Mouse (Mus musculus) layer of hippocampus, adult 18-20 months (tissue): ENCODE measurements around the gene Nudt8. TPM values are rescaled to one million over a fixed set of nuclear protein-coding genes. Genes with fewer than 3 reads are reported as not detected.
"Not testable (repeated sequence)": the region's sequence is repeated elsewhere in the genome, so short reads cannot be mapped to it uniquely, and the experiment has no call there.

Experiments
- DNase-seq, 2 experiments: peaks; one replicate each; pipeline ENCODE4 v3.0.0; 2022; ENCODE audit warnings: low spot score in 2 of 2
- total RNA-seq, 2 experiments: library from RNA; stranded (reverse); gene quantifications; 2 replicates each; pipeline ENCODE4 v1.2.3; 2021

Nudt8 gene
- total RNA-seq, 2 experiments from 2014 or later, result 9.5 to 10.1 TPM

GRCm38 (mm10) chr19:4049069-4049468 lies 48.7 kb downstream of the Nudt8 start:
- not testable (repeated sequence) for DNase-seq

GRCm38 (mm10) chr19:4051016-4051415 lies 50.6 kb downstream of the Nudt8 start:
- no peak for DNase-seq

Other genes starting within 250 kb of the Nudt8 start
- gene Kmt5b, start 233.2 kb upstream of the Nudt8 start, total RNA-seq, result 10 to 100 TPM; 50.1 to 51.6 TPM
- 100 to 1,000 TPM in 1 of 2 experiments, 10 to 100 TPM in 1; 85.8 to 106 TPM for gene Chka, start 148.8 kb upstream of the Nudt8 start, total RNA-seq
- 10 to 100 TPM; 17.4 to 20.6 TPM for gene Tcirg1, start 93.4 kb upstream of the Nudt8 start, total RNA-seq
- gene Ndufs8, start 87.8 kb upstream of the Nudt8 start, total RNA-seq, result 100 to 1,000 TPM; 144 to 147 TPM
- gene Aldh3b1, start 70.8 kb upstream of the Nudt8 start, total RNA-seq, result 1 to 10 TPM; 3.2 to 3.5 TPM
- 10 to 100 TPM; 13.6 to 15.9 TPM for gene Unc93b1, start 65.4 kb upstream of the Nudt8 start, total RNA-seq
- not detected for gene Aldh3b3, start 41.9 kb upstream of the Nudt8 start, total RNA-seq
- gene Aldh3b2, start 28.3 kb upstream of the Nudt8 start, total RNA-seq, result under 1 TPM; 0.53 to 0.99 TPM
- gene Acy3, start 14.0 kb upstream of the Nudt8 start, total RNA-seq, result 1 to 10 TPM; 2.1 to 2.6 TPM
- not detected for gene Tbx10, start 7.8 kb upstream of the Nudt8 start, total RNA-seq
- 1 to 10 TPM in 1 of 2 experiments, under 1 TPM in 1; 0.97 to 1.3 TPM for gene Gm49405, start within 50 bp of the Nudt8 start, total RNA-seq
- 1 to 10 TPM; 2.9 to 3.2 TPM for gene Doc2g, start 2.7 kb downstream of the Nudt8 start, total RNA-seq
- gene Ndufv1, start 12.2 kb downstream of the Nudt8 start, total RNA-seq, result 100 to 1,000 TPM; 257 TPM
- 100 to 1,000 TPM; 455 to 471 TPM for gene Gstp1, start 37.4 kb downstream of the Nudt8 start, total RNA-seq
- 10 to 100 TPM; 44.0 to 76.5 TPM for gene Gstp2, start 45.4 kb downstream of the Nudt8 start, total RNA-seq
- gene Gstp3, start 59.0 kb downstream of the Nudt8 start, total RNA-seq, result not detected
- gene Cabp2, start 81.0 kb downstream of the Nudt8 start, total RNA-seq, result not detected
- gene Cdk2ap2, start 96.6 kb downstream of the Nudt8 start, total RNA-seq, result 10 to 100 TPM; 36.2 to 38.7 TPM
- 100 to 1,000 TPM; 174 to 181 TPM for gene Pitpnm1, start 99.4 kb downstream of the Nudt8 start, total RNA-seq
- gene Aip, start 125.3 kb downstream of the Nudt8 start, total RNA-seq, result 100 to 1,000 TPM; 121 to 140 TPM
- gene Gpr152, start 139.2 kb downstream of the Nudt8 start, total RNA-seq, result not detected
- gene Cabp4, start 143.5 kb downstream of the Nudt8 start, total RNA-seq, result under 1 TPM; 0.22 to 0.30 TPM
- gene Coro1b, start 148.0 kb downstream of the Nudt8 start, total RNA-seq, result 10 to 100 TPM; 77.0 to 97.3 TPM
- 1 to 10 TPM; 1.6 to 2.5 TPM for gene Ptprcap, start 153.0 kb downstream of the Nudt8 start, total RNA-seq
- gene Rps6kb2, start 162.8 kb downstream of the Nudt8 start, total RNA-seq, result 10 to 100 TPM; 32.7 to 38.3 TPM
- 1 to 10 TPM; 6.3 to 7.1 TPM for gene Carns1, start 174.9 kb downstream of the Nudt8 start, total RNA-seq
- gene Tbc1d10c, start 190.7 kb downstream of the Nudt8 start, total RNA-seq, result 1 to 10 TPM in 1 of 2 experiments, under 1 TPM in 1; 0.52 to 1.0 TPM
- 100 to 1,000 TPM; 268 TPM for gene Ppp1ca, start 191.5 kb downstream of the Nudt8 start, total RNA-seq
- gene Rad9a, start 201.1 kb downstream of the Nudt8 start, total RNA-seq, result 1 to 10 TPM; 7.9 to 9.6 TPM
- gene Clcf1, start 213.7 kb downstream of the Nudt8 start, total RNA-seq, result under 1 TPM; 0.38 to 0.57 TPM
- not detected for gene AC109138.7, start 213.8 kb downstream of the Nudt8 start, total RNA-seq
- gene Pold4, start 231.3 kb downstream of the Nudt8 start, total RNA-seq, result 10 to 100 TPM; 14.4 to 16.5 TPM